Mouse (Mus musculus) MEL (cell line): ENCODE measurements around the gene Mapre3. TPM values are rescaled to one million over a fixed set of nuclear protein-coding genes. Genes with fewer than 3 reads are reported as not detected.

Source experiments
- DNase-seq: peaks from one replicate; pipeline ENCODE4 v3.0.0; 2011; ENCODE audit warnings: low read depth, low spot score
- H3K27ac ChIP-seq: 2 replicates; pipeline ENCODE4 v1.5.1; 2012; ENCODE audit warnings: low read depth, mild to moderate bottlenecking, control low read depth, low read length, moderate library complexity; ENCODE audit not compliant: control insufficient read depth
- H3K27me3 ChIP-seq, 2 experiments: fragments of 150-350 bp in 1 of 2; sonication (generic) in 1 of 2; 2 replicates each; pipeline ENCODE4 v1.6.1; 2012; ENCODE audit warnings: low read length in 2 of 2, mild to moderate bottlenecking in 2 of 2, improper control_type of control experiment in 1 of 2, moderate library complexity in 1 of 2; ENCODE audit not compliant: insufficient read depth in 2 of 2, control insufficient read depth in 1 of 2
- H3K36me3 ChIP-seq, 2 experiments: 2 replicates each; pipeline ENCODE4 v1.6.1; 2012 to 2014; ENCODE audit warnings: low read length in 2 of 2, improper control_type of control experiment in 1 of 2, inconsistent platforms in 1 of 2, mild to moderate bottlenecking in 1 of 2; ENCODE audit not compliant: insufficient read depth in 2 of 2, control insufficient read depth in 1 of 2
- H3K4me1 ChIP-seq, 2 experiments: fragments of 150-350 bp in 1 of 2; sonication (generic) in 1 of 2; 2 replicates each; pipeline ENCODE4 v1.6.1; 2012; ENCODE audit warnings: low read length in 2 of 2, improper control_type of control experiment in 1 of 2, mild to moderate bottlenecking in 1 of 2; ENCODE audit not compliant: insufficient read depth in 2 of 2, control insufficient read depth in 1 of 2
- H3K4me3 ChIP-seq, 2 experiments: fragments of 150-350 bp in 1 of 2; sonication (generic) in 1 of 2; 2 replicates each; pipeline ENCODE4 v1.5.1; 2012; ENCODE audit warnings: low read depth in 2 of 2, low read length in 2 of 2, mild to moderate bottlenecking in 2 of 2, moderate library complexity in 2 of 2, control low read depth in 1 of 2, improper control_type of control experiment in 1 of 2; ENCODE audit not compliant: control insufficient read depth in 1 of 2, insufficient read depth in 1 of 2
- H3K79me2 ChIP-seq: 2 replicates; pipeline ENCODE4 v1.6.1; 2012; ENCODE audit warnings: mild to moderate bottlenecking, low read length, moderate library complexity; ENCODE audit not compliant: control insufficient read depth, poor library complexity, insufficient read depth
- H3K9ac ChIP-seq: 2 replicates; pipeline ENCODE4 v1.6.1; 2012; ENCODE audit warnings: low read depth, mild to moderate bottlenecking, control low read depth, low read length, moderate library complexity; ENCODE audit not compliant: control insufficient read depth, poor library complexity, severe bottlenecking
- H3K9me3 ChIP-seq: fragments of 150-350 bp; sonication (generic); replicated peaks from 2 replicates; pipeline ENCODE4 v1.6.1; 2012; ENCODE audit warnings: mild to moderate bottlenecking, low read length, improper control_type of control experiment, moderate library complexity; ENCODE audit not compliant: insufficient read depth
- CHD1 ChIP-seq: IDR thresholded peaks from 2 replicates; pipeline ENCODE4 v1.6.1; 2012; ENCODE audit warnings: low read depth, mild to moderate bottlenecking, inconsistent platforms, low read length, improper control_type of control experiment
- CHD2 ChIP-seq: IDR thresholded peaks from 2 replicates; pipeline ENCODE4 v1.6.1; 2011; ENCODE audit warnings: low read length, improper control_type of control experiment
- CTCF ChIP-seq, 3 experiments: IDR thresholded peaks in 2 of 3; conservative IDR thresholded peaks in 1 of 3; 2 replicates each; pipeline ENCODE4 v1.5.1; 2011 to 2012; ENCODE audit warnings: low read length in 3 of 3, low read depth in 2 of 3, mild to moderate bottlenecking in 2 of 3, improper control_type of control experiment in 1 of 3, inconsistent platforms in 1 of 3, mixed read lengths in 1 of 3, moderate library complexity in 1 of 3; ENCODE audit not compliant: control insufficient read depth in 1 of 3, insufficient read depth in 1 of 3, poor library complexity in 1 of 3, severe bottlenecking in 1 of 3
- ELF1 ChIP-seq: IDR thresholded peaks from 2 replicates; pipeline ENCODE4 v1.6.1; 2014; ENCODE audit warnings: low read depth, mild to moderate bottlenecking, inconsistent platforms, low read length, improper control_type of control experiment, moderate library complexity
- EP300 ChIP-seq, 2 experiments: IDR thresholded peaks; 2 replicates each; pipeline ENCODE4 v1.6.1; 2011; ENCODE audit warnings: improper control_type of control experiment in 2 of 2, low read length in 2 of 2, low read depth in 1 of 2, mild to moderate bottlenecking in 1 of 2
- ETS1 ChIP-seq: IDR thresholded peaks from 2 replicates; pipeline ENCODE4 v1.6.1; 2012; ENCODE audit warnings: low read depth, mild to moderate bottlenecking, inconsistent platforms, low read length, improper control_type of control experiment, moderate library complexity
- GABPA ChIP-seq: IDR thresholded peaks from 2 replicates; pipeline ENCODE4 v1.6.1; 2012; ENCODE audit warnings: low read depth, mild to moderate bottlenecking, inconsistent platforms, low read length, improper control_type of control experiment, moderate library complexity
- GATA1 ChIP-seq: IDR thresholded peaks from 2 replicates; pipeline ENCODE4 v1.6.1; 2011; ENCODE audit warnings: low read depth, low read length, improper control_type of control experiment
- HCFC1 ChIP-seq: IDR thresholded peaks from 2 replicates; pipeline ENCODE4 v1.6.1; 2012; ENCODE audit warnings: low read depth, mild to moderate bottlenecking, inconsistent platforms, low read length, improper control_type of control experiment, moderate library complexity
- KAT2A ChIP-seq: conservative IDR thresholded peaks from 2 replicates; pipeline ENCODE4 v1.6.1; 2012; ENCODE audit warnings: low read depth, low read length, improper control_type of control experiment, inconsistent platforms
- MAX ChIP-seq: IDR thresholded peaks from 2 replicates; pipeline ENCODE4 v1.6.1; 2011; ENCODE audit warnings: low read length, improper control_type of control experiment
- MEF2A ChIP-seq: IDR thresholded peaks from 2 replicates; pipeline ENCODE4 v1.6.1; 2014; ENCODE audit warnings: low read depth, mild to moderate bottlenecking, inconsistent platforms, low read length, improper control_type of control experiment; ENCODE audit not compliant: poor library complexity, insufficient replicate concordance, severe bottlenecking; ENCODE audit errors: extremely low read depth
- MXI1 ChIP-seq: IDR thresholded peaks from 2 replicates; pipeline ENCODE4 v1.6.1; 2011; ENCODE audit warnings: mild to moderate bottlenecking, low read depth, low read length, improper control_type of control experiment
- MYC ChIP-seq: IDR thresholded peaks from 2 replicates; pipeline ENCODE4 v1.6.1; 2011; ENCODE audit warnings: low read depth, mild to moderate bottlenecking, low read length, improper control_type of control experiment, moderate library complexity
- NELFE ChIP-seq: IDR thresholded peaks from 2 replicates; pipeline ENCODE4 v1.6.1; 2011; ENCODE audit warnings: low read depth, low read length, improper control_type of control experiment
- NRF1 ChIP-seq: IDR thresholded peaks from 2 replicates; pipeline ENCODE4 v1.6.1; 2014; ENCODE audit warnings: low read depth, mild to moderate bottlenecking, inconsistent platforms, low read length, improper control_type of control experiment, moderate library complexity; ENCODE audit not compliant: poor library complexity, insufficient read depth, severe bottlenecking
- POLR2A ChIP-seq, 2 experiments: IDR thresholded peaks; 2 replicates each; pipeline ENCODE4 v1.6.1; 2011 to 2012; ENCODE audit warnings: low read length in 2 of 2, mild to moderate bottlenecking in 2 of 2, control low read depth in 1 of 2, improper control_type of control experiment in 1 of 2, low read depth in 1 of 2, moderate library complexity in 1 of 2; ENCODE audit not compliant: control insufficient read depth in 1 of 2, insufficient read depth in 1 of 2, poor library complexity in 1 of 2
- POLR2AphosphoS2 ChIP-seq: IDR thresholded peaks from 2 replicates; pipeline ENCODE4 v1.6.1; 2011; ENCODE audit warnings: low read length, improper control_type of control experiment
- RCOR1 ChIP-seq: IDR thresholded peaks from 2 replicates; pipeline ENCODE4 v1.6.1; 2012; ENCODE audit warnings: low read depth, mild to moderate bottlenecking, inconsistent platforms, low read length, improper control_type of control experiment
- SMC3 ChIP-seq: IDR thresholded peaks from 2 replicates; pipeline ENCODE4 v1.6.1; 2011; ENCODE audit warnings: low read depth, low read length, improper control_type of control experiment
- TAL1 ChIP-seq: IDR thresholded peaks from 2 replicates; pipeline ENCODE4 v1.6.1; 2012; ENCODE audit warnings: mild to moderate bottlenecking, inconsistent platforms, low read length, moderate library complexity, mixed read lengths
- UBTF ChIP-seq: IDR thresholded peaks from 2 replicates; pipeline ENCODE4 v1.6.1; 2012; ENCODE audit warnings: low read depth, mild to moderate bottlenecking, inconsistent platforms, low read length, improper control_type of control experiment, moderate library complexity, borderline replicate concordance; ENCODE audit not compliant: insufficient read depth
- USF1 ChIP-seq: IDR thresholded peaks from 2 replicates; pipeline ENCODE4 v1.6.1; 2014; ENCODE audit warnings: low read depth, mild to moderate bottlenecking, inconsistent platforms, low read length, improper control_type of control experiment, moderate library complexity
- ZC3H11A ChIP-seq: IDR thresholded peaks from 2 replicates; pipeline ENCODE4 v1.6.1; 2012; ENCODE audit warnings: low read depth, mild to moderate bottlenecking, inconsistent platforms, low read length, improper control_type of control experiment
- ZKSCAN1 ChIP-seq: IDR thresholded peaks from 2 replicates; pipeline ENCODE4 v1.6.1; 2012; ENCODE audit warnings: low read depth, mild to moderate bottlenecking, inconsistent platforms, low read length, improper control_type of control experiment, moderate library complexity
- ZNF384 ChIP-seq: IDR thresholded peaks from 2 replicates; pipeline ENCODE4 v1.6.1; 2012; ENCODE audit warnings: low read depth, mild to moderate bottlenecking, inconsistent platforms, low read length, improper control_type of control experiment
- polyA plus RNA-seq, 2 experiments: library from polyadenylated mRNA; stranded (reverse) in 1 of 2; unstranded in 1 of 2; fragments of >175 nt in 1 of 2; fragments of >200 nt in 1 of 2; gene quantifications; 2 replicates each; pipeline versions ENCODE4 v1.2.1 to v1.2.4; 2012; ENCODE audit warnings: low replicate concordance in 2 of 2, low read depth in 1 of 2; ENCODE audit not compliant: insufficient read length in 2 of 2, insufficient read depth in 1 of 2, missing spikeins in 1 of 2
- total RNA-seq: library from RNA; depleted of rRNA; stranded (reverse); fragments of 300-350 nt; gene quantifications from 2 replicates; pipeline ENCODE4 v1.2.3, GENCODE M21; 2012

The Mapre3 gene
- total and polyA plus RNA-seq, 3 experiments = 0.04 to 0.81 TPM; not detected in 1

GRCm38 (mm10) chr5:30839731-30840130, 25.3 kb downstream of the Mapre3 start:
- TF ChIP-seq ZC3H11A = no peak
- no peak for TF ChIP-seq HCFC1
- no peak for TF ChIP-seq USF1
- TF ChIP-seq MAX = no peak
- TF ChIP-seq UBTF = no peak
- no peak overlapping the region for H3K27ac ChIP-seq
- H3K4me3 ChIP-seq = no peak overlapping the region
- no peaks in the 10 kb centered on the region for H3K36me3 ChIP-seq
- no peak overlapping the region for H3K9ac ChIP-seq
- no peaks in the 10 kb centered on the region for H3K79me2 ChIP-seq
- no peak for DNase-seq
- H3K9me3 ChIP-seq = no peaks in the 10 kb centered on the region
- no peaks in the 10 kb centered on the region for H3K4me1 ChIP-seq
- H3K27me3 ChIP-seq = no peaks in the 10 kb centered on the region; a peak in 2 of 4 replicates

GRCm38 (mm10) chr5:30841896-30842295, 27.5 kb downstream of the Mapre3 start:
- Histone ChIP-seq H3K27me3 (peaks cover 1 to 2% of the 10 kb centered on the region in 2 experiments; a peak in 2 of 4 replicates), H3K79me2 (no peaks in the 10 kb centered on the region)

GRCm38 (mm10) chr5:30849891-30850555, 35.6 kb downstream of the Mapre3 start:
- Histone ChIP-seq H3K27me3 (peaks cover 9 to 13% of the 10 kb centered on the region in 2 experiments), H3K4me1 (no peaks in the 10 kb centered on the region), H3K36me3 (no peaks in the 10 kb centered on the region), H3K9ac (no peak overlapping the region), H3K4me3 (no peak overlapping the region), H3K27ac (no peak overlapping the region), H3K9me3 (no peaks in the 10 kb centered on the region), H3K79me2 (no peaks in the 10 kb centered on the region)
- TF ChIP-seq ELF1 (no peak), UBTF (no peak), ETS1 (no peak), NRF1 (no peak), USF1 (no peak), ZNF384 (no peak), MEF2A (no peak), EP300 (IDR thresholded peaks at IDR 0.05; ENCODE audit: low read depth in 1 of 2, low read length in 2 of 2) (no peak), TAL1 (no peak), POLR2A (IDR thresholded peaks at IDR 0.05; ENCODE audit: control insufficient read depth in 1 of 2, insufficient read depth in 1 of 2, low read depth in 1 of 2, low read length in 2 of 2, poor library complexity in 1 of 2) (no peak), RCOR1 (no peak), GATA1 (no peak), KAT2A (no peak), CHD2 (no peak), MXI1 (no peak), POLR2AphosphoS2 (no peak)
- no peak for DNase-seq

More at GRCm38 (mm10) chr5:30841896-30842295, 27.5 kb downstream of the Mapre3 start:
- Histone ChIP-seq H3K9me3 (no peaks in the 10 kb centered on the region), H3K4me3 (no peak overlapping the region), H3K4me1 (no peaks in the 10 kb centered on the region), H3K36me3 (no peaks in the 10 kb centered on the region), H3K27ac (no peak overlapping the region), H3K9ac (no peak overlapping the region)
- DNase-seq = peak; percentile 41
- no peak for TF ChIP-seq MXI1
- no peak for TF ChIP-seq ZKSCAN1
- no peak for TF ChIP-seq MYC
- no peak for TF ChIP-seq GABPA
- no peak for TF ChIP-seq GATA1
- no peak for TF ChIP-seq EP300 (IDR thresholded peaks at IDR 0.05; ENCODE audit: low read depth in 1 of 2, low read length in 2 of 2)
- TF ChIP-seq CTCF (IDR thresholded peaks at IDR 0.05 in 2 of 3, conservative IDR thresholded peaks at IDR 0.05 in 1 of 3; ENCODE audit: control insufficient read depth in 1 of 3, insufficient read depth in 1 of 3, low read depth in 2 of 3, low read length in 3 of 3, poor library complexity in 1 of 3, severe bottlenecking in 1 of 3) = no peak
- no peak for TF ChIP-seq CHD1
- no peak for TF ChIP-seq SMC3
- no peak for TF ChIP-seq NELFE
- TF ChIP-seq NRF1 = no peak
- TF ChIP-seq HCFC1 = no peak
